Mouse (Mus musculus) kidney, postnatal 0 days (tissue): ENCODE measurements at regions not wholly inside any gene's neighbourhood (a gene's known extent, or its start where the extent isn't known, plus 50 kb on each side); places are given as distances from the start of the nearest gene placed in this dataset.

ENCODE experiments used
- ATAC-seq: fragments of 200-750 bp; cut with Nextera tagmentation; replicated peaks from 2 replicates; pipeline ENCODE4 v1.8.0; 2017; ENCODE audit warnings: low read depth, moderate number of reproducible peaks, moderate TSS enrichment, moderate library complexity; ENCODE audit not compliant: low FRiP score
- DNase-seq: peaks from one replicate; pipeline ENCODE4 v3.0.0-alpha.2; 2016; ENCODE audit warnings: low spot score
- H3K27ac ChIP-seq: fragments of 300-500 bp; sonication (generic); 2 replicates; pipeline ENCODE4 v1.5.1; 2014; ENCODE audit warnings: mild to moderate bottlenecking
- H3K27me3 ChIP-seq: fragments of 300-500 bp; sonication (generic); 2 replicates; pipeline ENCODE4 v1.6.1; 2014; ENCODE audit warnings: low read length, mixed read lengths; ENCODE audit not compliant: insufficient read depth
- H3K36me3 ChIP-seq: fragments of 300-500 bp; sonication (generic); 2 replicates; pipeline ENCODE4 v1.6.1; 2014; ENCODE audit warnings: low read length, mixed read lengths; ENCODE audit not compliant: insufficient read depth
- H3K4me1 ChIP-seq: fragments of 300-500 bp; sonication (generic); replicated peaks from 2 replicates; pipeline ENCODE4 v1.6.1; 2014; ENCODE audit warnings: antibody characterized with exemption, low read length, mixed read lengths; ENCODE audit not compliant: insufficient read depth
- H3K4me2 ChIP-seq: fragments of 300-500 bp; sonication (generic); 2 replicates; pipeline ENCODE4 v1.6.1; 2014; ENCODE audit warnings: mild to moderate bottlenecking, low read length, moderate library complexity, mixed read lengths
- H3K4me3 ChIP-seq: fragments of 300-500 bp; sonication (generic); replicated peaks from 2 replicates; pipeline ENCODE4 v1.5.1; 2014; ENCODE audit warnings: low read depth, low read length
- H3K9ac ChIP-seq: fragments of 300-500 bp; sonication (generic); 2 replicates; pipeline ENCODE4 v1.6.1; 2014; ENCODE audit warnings: low read depth, low read length
- H3K9me3 ChIP-seq: fragments of 300-500 bp; sonication (generic); replicated peaks from 2 replicates; pipeline ENCODE4 v1.6.1; 2016; ENCODE audit warnings: low read length, inconsistent platforms, mixed read lengths
- CTCF ChIP-seq: IDR thresholded peaks from 2 replicates; pipeline ENCODE4 v1.5.1; 2016; ENCODE audit warnings: antibody characterized with exemption, low read depth, mild to moderate bottlenecking, moderate library complexity
- WGBS: fragments of 180-500 bp; shearing (Covaris S2); extraction: QIAGEN DNeasy Blood & Tissue Kit; methylation state at CpG from one replicate; pipeline ENCODE4 v1.1.7; 2014; 5-methylcytosine and 5-hydroxymethylcytosine counted together

DNA sequence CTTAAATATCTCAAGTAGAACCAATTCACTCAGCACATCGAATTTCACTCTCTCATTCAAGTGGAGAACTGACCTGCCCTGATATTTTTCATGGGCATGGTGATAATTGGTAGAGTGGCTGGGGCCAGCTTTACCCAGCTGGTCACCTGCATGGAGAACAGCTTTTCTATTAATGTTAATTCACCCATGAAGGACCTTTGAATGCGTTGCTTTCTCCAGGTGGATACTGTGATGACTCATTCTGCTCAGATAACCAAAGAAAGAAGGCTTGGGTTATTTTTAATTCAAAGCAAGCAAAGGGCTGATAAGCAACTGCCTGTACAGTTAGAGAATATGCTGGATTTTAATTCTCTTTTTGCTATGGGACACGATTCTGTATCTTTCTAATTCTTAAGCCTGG, 357.8 kb upstream of the Grin3a start:
- no peaks in the 10 kb centered on the region for H3K27me3 ChIP-seq
- H3K4me2 ChIP-seq = no peak overlapping the region
- 47% methylated on average over 3 of the region's 3 CpGs for WGBS
- no peak for ATAC-seq
- H3K27ac ChIP-seq = no peak overlapping the region
- H3K9ac ChIP-seq = no peak overlapping the region
- no peaks in the 10 kb centered on the region for H3K36me3 ChIP-seq
- H3K9me3 ChIP-seq = no peaks in the 10 kb centered on the region
- no peaks in the 10 kb centered on the region for H3K4me1 ChIP-seq
- no peak for DNase-seq
- no peak overlapping the region for H3K4me3 ChIP-seq
- no peak for TF ChIP-seq CTCF

DNA sequence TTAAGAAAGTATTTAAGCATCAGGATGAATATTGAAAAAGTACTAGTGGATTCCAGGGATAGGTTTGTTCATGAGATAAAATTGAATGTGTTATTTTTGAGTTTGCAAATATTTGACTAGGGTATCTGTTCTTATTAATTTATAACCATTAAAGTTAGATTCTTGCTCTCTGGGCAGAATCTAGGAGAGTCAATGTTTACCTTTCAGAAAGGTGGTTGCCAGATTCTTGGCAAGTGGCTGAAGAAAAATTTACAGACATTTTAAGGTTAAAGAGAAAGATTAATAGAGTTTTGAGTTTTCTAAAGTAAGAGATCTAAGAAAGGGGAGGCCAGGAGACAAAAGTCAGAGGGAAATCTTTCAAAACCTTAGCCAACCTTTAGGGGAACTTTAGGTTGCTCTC, 331.7 kb upstream of the Grin3a start:
- no peak overlapping the region for H3K27ac ChIP-seq
- H3K4me1 ChIP-seq = no peaks in the 10 kb centered on the region
- no peaks in the 10 kb centered on the region for H3K9me3 ChIP-seq
- no peak for TF ChIP-seq CTCF
- no peaks in the 10 kb centered on the region for H3K27me3 ChIP-seq
- no peak overlapping the region for H3K9ac ChIP-seq
- DNase-seq (no peak), ATAC-seq (no peak)
- H3K4me3 ChIP-seq = no peak overlapping the region
- H3K4me2 ChIP-seq = no peak overlapping the region
- no peaks in the 10 kb centered on the region for H3K36me3 ChIP-seq

DNA sequence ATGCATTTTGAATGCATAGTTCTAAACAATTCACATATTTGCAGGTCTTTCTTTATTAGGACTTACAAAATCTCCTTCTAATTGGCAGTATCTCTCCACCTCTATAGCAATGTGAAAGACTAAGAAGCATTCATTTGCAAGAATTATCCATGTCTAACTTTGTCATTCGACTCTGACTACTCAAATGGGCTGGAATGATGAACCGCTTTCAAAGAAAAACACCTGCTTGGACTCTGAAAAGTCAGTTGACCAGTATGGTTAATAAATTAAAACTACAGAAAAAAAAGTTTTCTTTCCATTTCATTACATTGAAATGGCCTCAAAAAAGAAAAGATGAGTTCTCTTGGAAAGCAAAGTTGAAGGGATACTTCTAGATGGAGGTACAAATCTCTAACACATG, 331.1 kb upstream of the Grin3a start:
- H3K36me3 ChIP-seq = no peaks in the 10 kb centered on the region
- no peak overlapping the region for H3K27ac ChIP-seq
- no peaks in the 10 kb centered on the region for H3K27me3 ChIP-seq

DNA sequence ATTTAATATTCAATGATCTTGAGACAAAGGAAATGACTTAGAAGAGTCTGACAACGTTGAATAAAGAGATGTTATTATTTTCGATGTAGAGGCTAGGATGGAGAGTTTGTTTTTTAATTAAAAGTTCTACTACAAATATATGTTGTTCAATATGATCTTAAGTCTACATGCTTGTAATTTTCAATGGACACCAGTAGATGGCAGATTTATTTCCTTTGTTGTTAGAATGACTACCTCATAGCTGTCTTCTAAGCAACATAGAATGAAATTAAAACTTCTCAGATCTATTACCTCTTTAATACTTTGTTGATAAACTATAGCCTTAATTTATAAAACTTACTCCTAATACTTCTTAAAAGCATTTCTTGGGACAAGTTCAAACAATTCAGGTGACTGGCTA, 315.3 kb upstream of the Grin3a start:
- Histone ChIP-seq H3K4me2 (no peak overlapping the region), H3K9me3 (no peaks in the 10 kb centered on the region), H3K4me3 (no peak overlapping the region), H3K27ac (no peak overlapping the region), H3K9ac (no peak overlapping the region), H3K36me3 (no peaks in the 10 kb centered on the region), H3K27me3 (no peaks in the 10 kb centered on the region), H3K4me1 (no peaks in the 10 kb centered on the region)
- DNase-seq (peak; percentile 12), ATAC-seq (no peak)
- TF ChIP-seq CTCF = peak; percentile 54
- 71% methylated on average over 2 of the region's 2 CpGs for WGBS

More for the DNA sequence above, 331.1 kb upstream of the Grin3a start:
- TF ChIP-seq CTCF = no peak
- no peak overlapping the region for H3K9ac ChIP-seq
- ATAC-seq (no peak), DNase-seq (no peak)
- 73% methylated on average over 2 of the region's 2 CpGs for WGBS
- H3K4me3 ChIP-seq = no peak overlapping the region
- H3K4me1 ChIP-seq = no peaks in the 10 kb centered on the region
- H3K9me3 ChIP-seq = no peaks in the 10 kb centered on the region
- no peak overlapping the region for H3K4me2 ChIP-seq

DNA sequence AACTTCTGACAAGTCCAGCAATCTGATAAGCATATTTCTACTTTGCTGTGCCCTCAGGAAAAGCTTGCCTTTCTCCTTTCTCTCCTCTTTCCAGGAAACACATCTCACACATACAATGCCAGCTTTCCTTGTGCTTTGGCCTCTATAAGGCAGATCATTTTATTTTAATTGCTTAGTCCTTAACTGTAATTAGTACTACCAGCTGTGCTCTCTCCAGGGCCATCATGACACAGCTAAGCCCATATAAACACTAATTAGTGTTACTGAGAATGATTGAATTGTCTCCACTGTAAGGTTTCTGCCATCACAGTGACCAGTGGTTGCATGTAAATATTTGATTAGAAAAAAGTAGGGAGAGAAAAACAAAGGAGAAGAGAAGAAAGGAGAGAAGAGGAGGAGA, 300.4 kb upstream of the Grin3a start:
- Histone ChIP-seq H3K27ac (no peak overlapping the region), H3K9me3 (no peaks in the 10 kb centered on the region), H3K27me3 (no peaks in the 10 kb centered on the region), H3K9ac (no peak overlapping the region), H3K36me3 (no peaks in the 10 kb centered on the region), H3K4me2 (no peak overlapping the region), H3K4me3 (no peak overlapping the region), H3K4me1 (no peaks in the 10 kb centered on the region)
- DNase-seq (no peak), ATAC-seq (no peak)
- no peak for TF ChIP-seq CTCF

DNA sequence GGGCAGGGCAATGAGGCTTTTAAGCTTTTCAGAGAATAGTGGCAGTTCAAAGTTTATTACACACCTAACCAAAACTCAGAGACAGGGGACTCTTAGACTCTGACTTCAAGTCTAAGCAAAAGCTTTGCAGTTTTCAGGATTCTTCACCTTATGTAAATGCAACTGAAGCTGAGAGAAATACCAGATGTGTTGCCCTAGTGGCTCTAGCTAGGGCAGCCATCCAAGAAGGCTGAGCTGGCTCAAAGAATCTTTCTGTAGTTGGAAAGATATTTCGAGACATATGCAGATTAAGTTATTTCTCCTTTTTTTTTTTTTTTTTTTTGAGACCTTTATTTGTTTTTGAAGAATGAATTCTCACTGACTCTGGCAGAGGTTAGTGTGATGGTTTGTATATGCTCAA, 284.7 kb upstream of the Grin3a start:
- ATAC-seq = no peak
- WGBS = 58% methylated on average over 1 of the region's 1 CpGs
- H3K27me3 ChIP-seq = no peaks in the 10 kb centered on the region
- no peaks in the 10 kb centered on the region for H3K9me3 ChIP-seq
- no peaks in the 10 kb centered on the region for H3K36me3 ChIP-seq
- H3K4me3 ChIP-seq = no peak overlapping the region
- H3K4me2 ChIP-seq = no peak overlapping the region
- no peak for DNase-seq
- no peak overlapping the region for H3K9ac ChIP-seq
- H3K27ac ChIP-seq = no peak overlapping the region
- H3K4me1 ChIP-seq = no peaks in the 10 kb centered on the region
- TF ChIP-seq CTCF = no peak

DNA sequence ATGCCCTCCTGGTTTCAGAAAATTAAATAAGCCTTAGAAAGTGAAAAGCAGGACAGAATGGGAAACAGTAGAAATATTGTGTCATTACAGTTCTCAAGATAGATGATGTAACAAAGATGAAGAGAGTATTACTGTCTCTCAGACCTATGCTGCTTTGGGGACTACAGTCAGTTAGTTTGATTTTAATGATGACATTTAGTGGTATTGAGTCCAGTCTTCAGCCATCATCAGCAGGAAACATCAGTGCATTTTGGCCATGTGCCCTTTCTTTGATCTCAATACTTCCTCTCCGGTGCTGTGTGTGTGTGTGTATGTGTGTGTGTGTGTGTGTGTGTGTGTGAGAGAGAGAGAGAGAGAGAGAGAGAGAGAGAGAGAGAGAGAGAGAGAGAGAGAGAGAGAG, 261.0 kb upstream of the Grin3a start:
- H3K9me3 ChIP-seq = no peaks in the 10 kb centered on the region
- H3K4me2 ChIP-seq = no peak overlapping the region
- ATAC-seq (no peak), DNase-seq (no peak)
- H3K36me3 ChIP-seq = no peaks in the 10 kb centered on the region
- WGBS = 60% methylated on average over 1 of the region's 1 CpGs
- no peaks in the 10 kb centered on the region for H3K4me1 ChIP-seq
- H3K27ac ChIP-seq = no peak overlapping the region
- H3K27me3 ChIP-seq = no peaks in the 10 kb centered on the region
- H3K4me3 ChIP-seq = no peak overlapping the region
- no peak overlapping the region for H3K9ac ChIP-seq
- no peak for TF ChIP-seq CTCF
